Mouse (Mus musculus): Measurements from ENCODE around the gene Maff. TPM values are rescaled to one million over a fixed set of nuclear protein-coding genes. Genes with fewer than 3 reads are reported as not detected.

The Maff gene
- polyA plus RNA-seq, 1 experiment, result 28.5 TPM

- H3K4me1 ChIP-seq (ENCODE audit: control insufficient read depth, insufficient read depth, insufficient read length, low read length), result peaks cover 23% of the 10 kb centered on the region
- H3K36me3 ChIP-seq (ENCODE audit: control insufficient read depth, insufficient read depth, low read length), result peaks cover 22% of the 10 kb centered on the region; the same call in 1 of the 2 replicates
- H3K27me3 ChIP-seq (ENCODE audit: control insufficient read depth, insufficient read depth, low read length), result no peaks in the 10 kb centered on the region
- TF ChIP-seq POLR2A (IDR thresholded peaks at IDR 0.05; ENCODE audit: low read depth, low read length), result no peak
- no peak for TF ChIP-seq CTCF (IDR thresholded peaks at IDR 0.05; ENCODE audit: extremely low read depth, insufficient read length, insufficient replicate concordance, low read depth, low read length)
- 89% methylated on average over 6 of the region's 6 CpGs for WGBS
- H3K27ac ChIP-seq (ENCODE audit: insufficient read depth, low read depth, low read length), result no peak overlapping the region
- H3K4me3 ChIP-seq (ENCODE audit: low read depth, low read length), result no peak overlapping the region
Measured at GRCm38 (mm10) chr15:79364120-79364519, 17.7 kb downstream of the Maff start.

DNA sequence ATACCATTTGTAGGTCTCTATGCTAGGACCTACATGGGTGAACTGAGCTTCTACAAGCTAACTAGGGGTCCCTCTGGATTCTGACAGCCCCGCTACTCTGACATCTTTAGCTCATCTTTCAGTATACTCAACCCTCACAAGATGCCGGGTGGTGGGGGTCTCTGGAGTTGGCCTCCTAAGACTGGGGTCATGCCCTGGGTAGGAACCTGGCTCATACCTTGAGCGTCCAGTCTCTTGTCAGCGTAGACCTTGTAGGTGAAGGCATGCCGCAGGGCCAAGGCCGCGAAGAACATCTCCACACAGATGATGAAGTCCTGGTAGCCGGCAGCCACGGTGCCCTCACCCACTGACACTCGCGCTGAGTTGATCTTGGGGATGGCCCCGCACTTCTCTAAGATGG is 18.6 kb downstream of the Maff start:
- no peaks in the 10 kb centered on the region for H3K27me3 ChIP-seq (ENCODE audit: control insufficient read depth, insufficient read depth, low read length)
- 97% methylated on average over 12 of the region's 12 CpGs for WGBS
- H3K4me1 ChIP-seq (ENCODE audit: control insufficient read depth, insufficient read depth, insufficient read length, low read length), result peaks cover 32% of the 10 kb centered on the region
- no peak overlapping the region for H3K4me3 ChIP-seq (ENCODE audit: low read depth, low read length)
- H3K27ac ChIP-seq (ENCODE audit: insufficient read depth, low read depth, low read length), result no peak overlapping the region
- TF ChIP-seq POLR2A (IDR thresholded peaks at IDR 0.05; ENCODE audit: low read depth, low read length), result no peak
- TF ChIP-seq CTCF (IDR thresholded peaks at IDR 0.05; ENCODE audit: extremely low read depth, insufficient read length, insufficient replicate concordance, low read depth, low read length), result no peak
- peaks cover 24% of the 10 kb centered on the region; the same call in 1 of the 2 replicates for H3K36me3 ChIP-seq (ENCODE audit: control insufficient read depth, insufficient read depth, low read length)

GRCm38 (mm10) chr15:79366402-79366801 is 20.0 kb downstream of the Maff start:
- TF ChIP-seq POLR2A (IDR thresholded peaks at IDR 0.05; ENCODE audit: low read depth, low read length), result no peak
- no peak for TF ChIP-seq CTCF (IDR thresholded peaks at IDR 0.05; ENCODE audit: extremely low read depth, insufficient read length, insufficient replicate concordance, low read depth, low read length)
- Histone ChIP-seq H3K4me1 (ENCODE audit: control insufficient read depth, insufficient read depth, insufficient read length, low read length) (peaks cover 26% of the 10 kb centered on the region), H3K27me3 (ENCODE audit: control insufficient read depth, insufficient read depth, low read length) (no peaks in the 10 kb centered on the region), H3K27ac (ENCODE audit: insufficient read depth, low read depth, low read length) (no peak overlapping the region), H3K36me3 (ENCODE audit: control insufficient read depth, insufficient read depth, low read length) (peaks cover 23% of the 10 kb centered on the region; the same call in 1 of the 2 replicates), H3K4me3 (ENCODE audit: low read depth, low read length) (no peak overlapping the region)
- over 99% methylated on average over 5 of the region's 5 CpGs for WGBS

DNA sequence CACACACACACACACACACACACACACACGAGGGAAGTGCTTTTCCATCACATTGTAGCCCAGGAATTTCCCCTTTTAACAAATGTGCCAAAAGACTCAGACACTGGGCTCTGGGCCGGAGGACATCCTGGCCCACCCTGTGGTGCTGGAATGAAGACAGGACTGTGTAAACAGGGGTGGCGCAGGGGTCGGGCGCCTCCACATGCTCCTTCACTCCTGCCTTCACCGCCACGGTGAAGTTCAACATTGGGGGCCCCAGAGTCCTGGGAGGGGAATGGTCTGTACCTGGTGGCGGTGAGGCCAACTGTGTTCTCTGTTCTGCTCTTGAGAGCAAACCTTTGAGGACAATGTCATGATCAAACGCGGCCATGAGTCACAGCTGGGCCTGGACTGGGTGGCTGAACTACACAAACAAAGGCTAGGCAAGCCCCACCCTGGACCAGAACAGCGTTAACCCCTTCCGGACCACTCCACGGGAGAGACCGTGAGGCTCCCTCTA is 21.9 kb downstream of the Maff start:
- Histone ChIP-seq H3K27ac (ENCODE audit: insufficient read depth, low read depth, low read length) (peak overlapping the region; percentile 74), H3K4me1 (ENCODE audit: control insufficient read depth, insufficient read depth, insufficient read length, low read length) (peaks cover 25% of the 10 kb centered on the region), H3K27me3 (ENCODE audit: control insufficient read depth, insufficient read depth, low read length) (no peaks in the 10 kb centered on the region), H3K36me3 (ENCODE audit: control insufficient read depth, insufficient read depth, low read length) (peaks cover 18% of the 10 kb centered on the region; the same call in 1 of the 2 replicates), H3K4me3 (ENCODE audit: low read depth, low read length) (peak overlapping the region; percentile 14; the same call in 1 of the 2 replicates)
- 16% methylated on average over 14 of the region's 14 CpGs for WGBS
- no peak for TF ChIP-seq CTCF (IDR thresholded peaks at IDR 0.05; ENCODE audit: extremely low read depth, insufficient read length, insufficient replicate concordance, low read depth, low read length)

- TF ChIP-seq POLR2A (IDR thresholded peaks at IDR 0.05; ENCODE audit: low read depth, low read length), result no peak
- no peak for TF ChIP-seq CTCF (IDR thresholded peaks at IDR 0.05; ENCODE audit: extremely low read depth, insufficient read length, insufficient replicate concordance, low read depth, low read length)
- H3K36me3 ChIP-seq (ENCODE audit: control insufficient read depth, insufficient read depth, low read length), result peaks cover 18% of the 10 kb centered on the region; the same call in 1 of the 2 replicates
- peaks cover 25% of the 10 kb centered on the region for H3K4me1 ChIP-seq (ENCODE audit: control insufficient read depth, insufficient read depth, insufficient read length, low read length)
- peak overlapping the region; percentile 74 for H3K27ac ChIP-seq (ENCODE audit: insufficient read depth, low read depth, low read length)
- 0 out of 2 replicates have a peak overlapping the region, but pooled peaks have one; percentile 2 for H3K4me3 ChIP-seq (ENCODE audit: low read depth, low read length)
- no peaks in the 10 kb centered on the region for H3K27me3 ChIP-seq (ENCODE audit: control insufficient read depth, insufficient read depth, low read length)
- 56% methylated on average over 8 of the region's 8 CpGs for WGBS
Measured at GRCm38 (mm10) chr15:79368861-79369440, 22.5 kb downstream of the Maff start.

- no peaks in the 10 kb centered on the region for H3K27me3 ChIP-seq (ENCODE audit: control insufficient read depth, insufficient read depth, low read length)
- H3K27ac ChIP-seq (ENCODE audit: insufficient read depth, low read depth, low read length), result peak overlapping the region; percentile 74
- TF ChIP-seq CTCF (IDR thresholded peaks at IDR 0.05; ENCODE audit: extremely low read depth, insufficient read length, insufficient replicate concordance, low read depth, low read length), result no peak
- no peak for TF ChIP-seq POLR2A (IDR thresholded peaks at IDR 0.05; ENCODE audit: low read depth, low read length)
- 66% methylated on average over 15 of the region's 15 CpGs for WGBS
- peaks cover 14% of the 10 kb centered on the region; the same call in 1 of the 2 replicates for H3K36me3 ChIP-seq (ENCODE audit: control insufficient read depth, insufficient read depth, low read length)
- H3K4me1 ChIP-seq (ENCODE audit: control insufficient read depth, insufficient read depth, insufficient read length, low read length), result peaks cover 25% of the 10 kb centered on the region
- no peak overlapping the region for H3K4me3 ChIP-seq (ENCODE audit: low read depth, low read length)
Measured at GRCm38 (mm10) chr15:79369452-79370280, 23.2 kb downstream of the Maff start.

Data from small intestine, adult 2 months (tissue).